Mouse (Mus musculus) heart, embryonic 10.5 days (tissue): ENCODE measurements around the gene Chst14. TPM values are rescaled to one million over a fixed set of nuclear protein-coding genes. Genes with fewer than 3 reads are reported as not detected.

Experiments used
- DNase-seq: peaks from one replicate; pipeline ENCODE4 v3.0.0-alpha.2; 2017; ENCODE audit warnings: low spot score
- H3K27ac ChIP-seq: fragments of 300-500 bp; sonication (generic); 2 replicates; pipeline ENCODE4 v1.5.1; 2016; ENCODE audit warnings: mild to moderate bottlenecking
- H3K27me3 ChIP-seq: fragments of 300-500 bp; sonication (generic); 2 replicates; pipeline ENCODE4 v1.6.1; 2016; ENCODE audit warnings: mild to moderate bottlenecking; ENCODE audit not compliant: poor library complexity, insufficient read depth, severe bottlenecking
- H3K36me3 ChIP-seq: fragments of 300-500 bp; sonication (generic); 2 replicates; pipeline ENCODE4 v1.6.1; 2016; ENCODE audit warnings: mild to moderate bottlenecking, moderate library complexity
- H3K4me1 ChIP-seq: fragments of 300-500 bp; sonication (generic); 2 replicates; pipeline ENCODE4 v1.6.1; 2016; ENCODE audit warnings: mild to moderate bottlenecking
- H3K4me3 ChIP-seq: fragments of 300-500 bp; sonication (generic); 2 replicates; pipeline ENCODE4 v1.5.1; 2016; ENCODE audit warnings: mild to moderate bottlenecking, moderate library complexity
- H3K9me3 ChIP-seq: fragments of 300-500 bp; sonication (generic); 2 replicates; pipeline ENCODE4 v1.6.1; 2016; ENCODE audit warnings: mild to moderate bottlenecking, moderate library complexity
- WGBS: fragments of 180-500 bp; shearing (Covaris S2); methylation state at CpG from one replicate; pipeline ENCODE4 v1.1.7; 2016; 5-methylcytosine and 5-hydroxymethylcytosine counted together
- polyA plus RNA-seq: library from polyadenylated mRNA; unstranded; fragments of >200 nt; fragmentation: Nextera tagmentation; extraction: Ambion mirVana; gene quantifications from 2 replicates; pipeline ENCODE4 v1.2.1, GENCODE M21; 2016

The Chst14 gene
- polyA plus RNA-seq, 1 experiment from 2014 or later, result 20.1 TPM

GRCm38 (mm10) chr2:118912706-118913105 is 13.6 kb upstream of the Chst14 start:
- no peaks in the 10 kb centered on the region for H3K9me3 ChIP-seq
- H3K4me1 ChIP-seq, result peaks cover 50% of the 10 kb centered on the region
- H3K4me3 ChIP-seq, result no peak overlapping the region
- DNase-seq, result no peak
- H3K27me3 ChIP-seq, result 0 out of 2 replicates have a peak, but pooled peaks cover 7% of the 10 kb centered on the region
- no peak overlapping the region for H3K27ac ChIP-seq
- H3K36me3 ChIP-seq, result peaks cover 19% of the 10 kb centered on the region
- 70% methylated on average over 8 of the region's 8 CpGs for WGBS

- H3K4me1 ChIP-seq, result peaks cover 55% of the 10 kb centered on the region
- 0 out of 2 replicates have a peak overlapping the region, but pooled peaks have one; percentile 4 for H3K4me3 ChIP-seq
- H3K9me3 ChIP-seq, result no peaks in the 10 kb centered on the region
- DNase-seq, result no peak
- WGBS, result 57% methylated on average over 11 of the region's 11 CpGs
- H3K27me3 ChIP-seq, result 0 out of 2 replicates have a peak, but pooled peaks cover 7% of the 10 kb centered on the region
- peaks cover 23% of the 10 kb centered on the region for H3K36me3 ChIP-seq
- H3K27ac ChIP-seq, result peak overlapping the region; percentile 37; the same call in 1 of the 2 replicates
Observed at GRCm38 (mm10) chr2:118913551-118914276, 12.6 kb upstream of the Chst14 start.

- no peak for DNase-seq
- peaks cover 33% of the 10 kb centered on the region for H3K36me3 ChIP-seq
- 0 out of 2 replicates have a peak, but pooled peaks cover 7% of the 10 kb centered on the region for H3K27me3 ChIP-seq
- peaks cover 52% of the 10 kb centered on the region for H3K4me1 ChIP-seq
- WGBS, result 64% methylated on average over 8 of the region's 8 CpGs
- 0 out of 2 replicates have a peak overlapping the region, but pooled peaks have one; percentile 19 for H3K27ac ChIP-seq
- no peaks in the 10 kb centered on the region for H3K9me3 ChIP-seq
- H3K4me3 ChIP-seq, result no peak overlapping the region
Observed at GRCm38 (mm10) chr2:118914685-118915084, 11.6 kb upstream of the Chst14 start.

DNA sequence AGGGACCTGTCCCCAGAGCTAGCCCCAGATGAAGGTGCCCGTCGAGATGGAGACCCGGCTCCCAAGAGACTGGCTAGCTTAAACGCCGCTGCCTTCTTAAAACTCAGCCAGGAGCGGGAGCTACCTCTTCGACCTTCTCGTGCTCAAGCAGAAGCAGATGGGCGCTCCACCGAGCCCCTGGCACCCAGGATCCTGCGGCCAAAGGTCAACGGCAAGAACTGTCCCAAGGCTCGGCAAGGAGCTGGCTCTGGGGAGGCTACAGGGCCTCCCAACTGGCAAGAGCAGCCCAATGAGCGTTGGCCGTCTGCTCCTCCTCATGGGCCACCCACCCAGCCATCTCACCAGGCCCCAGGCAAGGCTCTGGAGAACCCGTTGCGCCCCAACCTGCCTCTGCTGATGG is 9.9 kb upstream of the Chst14 start:
- Histone ChIP-seq H3K27me3 (0 out of 2 replicates have a peak, but pooled peaks cover 7% of the 10 kb centered on the region), H3K4me3 (no peak overlapping the region), H3K36me3 (peaks cover 50% of the 10 kb centered on the region), H3K9me3 (no peaks in the 10 kb centered on the region), H3K27ac (no peak overlapping the region), H3K4me1 (peaks cover 52% of the 10 kb centered on the region)
- WGBS, result 93% methylated on average over 17 of the region's 17 CpGs
- no peak for DNase-seq

DNA sequence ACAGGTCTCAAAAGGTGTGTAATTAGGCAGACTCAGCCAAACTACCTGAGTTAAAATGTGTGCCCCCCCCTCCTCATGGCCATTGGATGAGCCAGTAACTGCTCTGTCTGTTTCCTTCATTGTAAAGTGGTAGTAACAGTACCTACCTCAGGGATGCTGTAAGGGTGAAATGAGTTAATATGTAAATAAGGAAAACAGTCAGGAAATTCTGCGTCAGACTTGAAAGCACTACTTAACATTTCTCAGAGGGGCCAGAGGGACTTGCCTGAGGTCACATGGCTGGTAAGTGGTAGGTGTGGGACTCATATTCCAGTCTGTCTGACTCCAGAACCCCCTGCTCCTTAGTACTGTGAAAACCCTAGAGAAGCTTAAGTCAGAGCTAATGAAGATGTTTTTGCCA is 7.8 kb upstream of the Chst14 start:
- H3K36me3 ChIP-seq, result peaks cover 69% of the 10 kb centered on the region
- H3K27me3 ChIP-seq, result 0 out of 2 replicates have a peak, but pooled peaks cover 7% of the 10 kb centered on the region
- H3K9me3 ChIP-seq, result no peaks in the 10 kb centered on the region
- H3K4me1 ChIP-seq, result peaks cover 45% of the 10 kb centered on the region
- H3K4me3 ChIP-seq, result no peak overlapping the region
- WGBS, result 54% methylated on average over 1 of the region's 1 CpGs
- no peak overlapping the region for H3K27ac ChIP-seq
- DNase-seq, result no peak

DNA sequence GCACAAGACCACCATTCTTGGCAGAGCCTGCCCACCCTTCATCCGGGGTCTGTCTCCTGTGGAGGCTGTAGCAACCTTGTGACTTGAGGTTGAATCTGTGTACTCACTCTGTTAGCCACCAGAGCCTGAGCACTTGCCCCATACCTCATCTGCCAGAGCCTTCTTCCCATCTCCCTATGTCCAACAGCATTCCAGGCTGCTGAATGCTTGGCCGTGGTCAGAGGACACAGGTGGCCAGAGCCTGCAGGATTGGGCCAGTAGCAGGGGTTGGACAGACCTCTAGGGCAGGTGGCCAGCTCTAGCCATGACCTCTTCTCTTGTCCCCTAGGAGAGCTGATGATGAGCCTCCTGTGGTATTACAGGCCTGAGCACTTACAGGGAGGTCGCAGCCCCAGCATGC is 5.9 kb upstream of the Chst14 start:
- 0 out of 2 replicates have a peak, but pooled peaks cover 7% of the 10 kb centered on the region for H3K27me3 ChIP-seq
- peaks cover 37% of the 10 kb centered on the region for H3K4me1 ChIP-seq
- no peak overlapping the region for H3K27ac ChIP-seq
- H3K4me3 ChIP-seq, result no peak overlapping the region
- peaks cover 71% of the 10 kb centered on the region for H3K36me3 ChIP-seq
- 71% methylated on average over 3 of the region's 3 CpGs for WGBS
- no peaks in the 10 kb centered on the region for H3K9me3 ChIP-seq
- no peak for DNase-seq

DNA sequence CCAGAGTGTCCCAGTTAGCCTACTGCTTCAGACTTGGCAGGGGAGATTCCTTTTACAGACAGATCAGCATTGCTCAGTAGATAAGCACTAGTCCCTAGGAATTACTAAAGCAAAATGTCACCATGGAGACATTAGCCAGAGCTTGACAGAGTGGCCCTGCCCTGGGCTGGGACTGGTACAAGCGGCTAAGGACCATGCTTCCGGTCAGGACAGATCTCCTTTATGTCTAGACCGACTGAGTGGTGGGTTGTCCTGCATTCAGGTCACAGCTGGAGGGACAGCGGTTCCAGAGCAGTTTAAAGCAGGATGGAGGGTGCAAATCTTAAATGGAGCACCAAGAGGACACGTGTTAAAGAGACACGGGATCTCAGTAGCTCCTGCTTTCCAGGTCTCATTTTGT is 344 bp upstream of the Chst14 start:
- H3K4me1 ChIP-seq, result peaks cover 46% of the 10 kb centered on the region
- DNase-seq, result no peak
- peaks cover 27% of the 10 kb centered on the region for H3K36me3 ChIP-seq
- no peaks in the 10 kb centered on the region for H3K9me3 ChIP-seq
- H3K27ac ChIP-seq, result peak overlapping the region; percentile 95
- no peaks in the 10 kb centered on the region for H3K27me3 ChIP-seq
- peak overlapping the region; percentile 87 for H3K4me3 ChIP-seq
- under 1% methylated on average over 6 of the region's 6 CpGs for WGBS

DNA sequence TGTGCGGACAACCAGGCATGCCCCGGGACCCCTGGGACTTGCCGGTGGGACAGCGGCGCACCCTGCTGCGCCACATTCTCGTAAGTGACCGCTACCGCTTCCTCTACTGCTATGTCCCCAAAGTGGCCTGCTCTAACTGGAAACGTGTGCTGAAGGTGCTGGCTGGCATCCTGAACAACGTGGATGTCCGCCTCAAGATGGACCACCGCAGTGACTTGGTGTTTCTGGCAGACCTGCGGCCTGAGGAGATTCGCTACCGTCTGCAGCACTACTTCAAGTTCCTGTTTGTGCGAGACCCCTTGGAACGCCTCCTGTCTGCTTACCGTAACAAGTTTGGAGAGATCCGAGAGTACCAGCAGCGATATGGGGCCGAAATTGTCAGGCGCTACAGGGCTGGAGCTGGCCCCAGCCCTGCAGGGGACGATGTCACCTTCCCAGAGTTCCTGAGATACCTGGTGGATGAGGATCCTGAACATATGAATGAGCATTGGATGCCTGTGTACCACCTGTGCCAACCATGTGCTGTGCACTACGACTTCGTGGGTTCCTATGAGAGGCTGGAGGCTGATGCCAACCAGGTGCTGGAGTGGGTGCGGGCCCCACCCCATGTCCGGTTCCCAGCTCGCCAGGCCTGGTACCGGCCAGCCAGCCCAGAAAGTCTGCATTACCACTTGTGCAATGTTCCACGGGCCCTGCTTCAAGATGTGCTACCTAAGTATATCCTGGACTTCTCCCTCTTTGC is 873 bp downstream of the Chst14 start:
- H3K36me3 ChIP-seq, result peaks cover 15% of the 10 kb centered on the region
- peaks cover 46% of the 10 kb centered on the region for H3K4me1 ChIP-seq
- no peaks in the 10 kb centered on the region for H3K27me3 ChIP-seq
- WGBS, result 28% methylated on average over 31 of the region's 31 CpGs
- peak overlapping the region; percentile 87 for H3K4me3 ChIP-seq
- peak overlapping the region; percentile 95 for H3K27ac ChIP-seq
- DNase-seq, result no peak
- no peaks in the 10 kb centered on the region for H3K9me3 ChIP-seq

DNA sequence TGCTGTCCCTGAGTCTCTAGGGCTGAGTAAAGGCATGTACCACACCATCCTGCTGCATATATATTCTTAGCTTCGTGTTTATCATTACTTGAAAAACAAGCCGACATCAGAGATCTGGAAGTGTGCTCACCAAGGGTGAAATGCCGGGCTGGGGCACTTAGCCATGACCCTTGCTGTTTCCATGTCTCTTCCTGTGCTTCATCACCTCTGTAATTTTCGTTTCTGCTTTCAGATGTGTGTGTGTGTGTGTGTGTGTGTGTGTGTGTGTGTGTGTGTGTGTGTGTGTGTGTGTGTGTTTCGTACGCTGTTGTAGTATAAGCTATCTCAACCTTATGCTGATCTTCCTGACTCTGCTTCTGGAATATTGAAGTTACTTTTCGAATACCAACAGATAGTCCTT is 15.0 kb downstream of the Chst14 start:
- Histone ChIP-seq H3K4me1 (no peaks in the 10 kb centered on the region), H3K27me3 (peaks cover 7% of the 10 kb centered on the region), H3K9me3 (no peaks in the 10 kb centered on the region), H3K4me3 (no peak overlapping the region), H3K36me3 (no peaks in the 10 kb centered on the region), H3K27ac (no peak overlapping the region)
- WGBS, result 79% methylated on average over 7 of the region's 7 CpGs
- DNase-seq, result no peak

DNA sequence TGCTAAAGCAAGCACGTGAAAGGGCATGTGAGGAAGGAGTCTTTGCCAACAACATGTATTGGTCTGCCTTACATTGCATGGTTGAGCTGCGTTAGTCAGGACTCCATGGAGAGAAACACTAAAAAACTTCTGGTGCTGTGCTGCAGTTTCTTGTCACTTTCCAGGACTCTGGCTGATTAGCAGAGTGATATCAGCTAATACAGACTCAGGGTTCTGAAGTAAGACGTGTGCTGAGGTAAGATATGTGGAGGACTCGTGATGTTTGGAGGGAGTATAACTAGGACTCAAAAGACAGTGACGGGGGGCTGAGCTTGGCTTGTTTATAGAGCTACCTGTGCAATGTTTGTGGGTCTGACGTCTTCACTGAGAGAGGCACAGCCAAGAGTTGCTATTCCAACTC is 16.9 kb downstream of the Chst14 start:
- 77% methylated on average over 6 of the region's 6 CpGs for WGBS
- no peak for DNase-seq
- Histone ChIP-seq H3K36me3 (no peaks in the 10 kb centered on the region), H3K4me1 (no peaks in the 10 kb centered on the region), H3K27me3 (peaks cover 14% of the 10 kb centered on the region), H3K27ac (no peak overlapping the region), H3K4me3 (no peak overlapping the region), H3K9me3 (no peaks in the 10 kb centered on the region)

DNA sequence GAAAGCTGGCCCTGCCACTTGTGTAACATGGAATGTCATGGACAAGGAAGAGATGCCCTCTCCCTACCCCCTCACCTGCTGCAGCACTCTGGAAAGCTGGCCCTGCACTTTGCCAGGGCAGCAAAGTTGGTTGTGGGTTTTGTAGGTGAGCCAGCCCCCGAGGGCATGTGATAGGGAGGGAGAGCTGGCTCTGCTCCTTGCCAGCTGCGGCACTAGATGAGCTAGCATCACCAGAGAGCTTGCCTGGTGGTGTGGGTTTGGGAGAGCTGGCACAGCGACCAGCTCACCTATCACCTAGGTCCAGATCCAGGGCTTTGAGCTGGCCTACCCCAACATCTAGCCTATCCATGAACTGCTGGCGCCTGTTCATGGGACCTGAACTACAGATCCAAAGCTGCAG is 22.5 kb downstream of the Chst14 start:
- peaks cover 14% of the 10 kb centered on the region; the same call in 1 of the 2 replicates for H3K27me3 ChIP-seq
- no peaks in the 10 kb centered on the region for H3K36me3 ChIP-seq
- no peak for DNase-seq
- H3K27ac ChIP-seq, result no peak overlapping the region
- no peaks in the 10 kb centered on the region for H3K9me3 ChIP-seq
- no peak overlapping the region for H3K4me3 ChIP-seq
- 79% methylated on average over 4 of the region's 4 CpGs for WGBS
- H3K4me1 ChIP-seq, result no peaks in the 10 kb centered on the region

DNA sequence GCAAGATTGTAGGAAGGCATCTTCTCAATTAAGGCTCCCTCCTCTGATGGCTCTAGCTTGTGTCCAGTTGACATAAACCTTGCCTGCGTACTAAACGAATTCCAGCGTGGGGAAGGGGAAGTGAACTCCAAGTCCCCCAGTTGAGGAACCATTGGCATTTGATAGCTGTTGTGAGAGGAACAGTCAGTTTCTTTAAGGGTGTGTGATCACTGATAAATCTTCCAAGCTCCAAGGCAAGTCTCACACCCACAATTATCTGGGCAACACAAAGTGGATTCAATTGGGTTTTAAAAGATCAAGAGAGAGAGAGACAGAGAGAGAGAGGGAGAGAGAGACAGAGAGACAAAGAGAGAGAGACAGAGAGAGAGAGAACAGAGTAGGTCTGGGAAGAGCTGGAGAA is 23.4 kb downstream of the Chst14 start:
- 72% methylated on average over 3 of the region's 3 CpGs for WGBS
- no peaks in the 10 kb centered on the region for H3K36me3 ChIP-seq
- DNase-seq, result no peak

DNA sequence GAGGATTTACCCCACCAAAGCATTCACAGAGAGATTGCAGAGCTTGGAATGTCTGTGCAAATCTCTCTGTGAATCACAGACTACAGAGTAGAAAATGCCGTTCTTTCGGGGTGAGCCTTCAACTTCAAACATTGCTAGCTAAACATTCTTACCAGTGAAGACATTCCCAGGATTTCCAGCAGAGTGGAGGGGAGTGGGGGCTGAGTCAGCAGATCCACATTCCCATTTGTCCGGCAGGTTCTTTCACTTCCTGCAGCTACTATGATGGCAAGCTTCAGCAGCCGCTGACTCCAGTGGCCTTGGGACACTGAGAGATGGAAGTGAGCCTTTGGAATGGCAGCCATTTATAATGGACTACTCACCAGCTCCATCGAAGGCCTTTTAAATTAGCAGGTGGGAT is 30.2 kb downstream of the Chst14 start:
- H3K27ac ChIP-seq, result no peak overlapping the region
- no peaks in the 10 kb centered on the region for H3K4me1 ChIP-seq
- H3K4me3 ChIP-seq, result no peak overlapping the region
- WGBS, result 62% methylated on average over 5 of the region's 5 CpGs
- DNase-seq, result no peak
- no peaks in the 10 kb centered on the region for H3K27me3 ChIP-seq
- no peaks in the 10 kb centered on the region for H3K9me3 ChIP-seq
- no peaks in the 10 kb centered on the region for H3K36me3 ChIP-seq

More for the DNA sequence above, 23.4 kb downstream of the Chst14 start:
- Histone ChIP-seq H3K4me3 (no peak overlapping the region), H3K27me3 (peaks cover 14% of the 10 kb centered on the region; the same call in 1 of the 2 replicates), H3K9me3 (no peaks in the 10 kb centered on the region), H3K4me1 (no peaks in the 10 kb centered on the region), H3K27ac (no peak overlapping the region)
